Mouse (Mus musculus) hindbrain, embryonic 12.5 days (tissue): ENCODE data around the gene Neu2. TPM values are rescaled to one million over a fixed set of nuclear protein-coding genes. Genes with fewer than 3 reads are reported as not detected.

ENCODE experiments used
- ATAC-seq: fragments of 200-750 bp; cut with Nextera tagmentation; 2 replicates; pipeline ENCODE4 v1.8.0; 2017; ENCODE audit warnings: moderate TSS enrichment; ENCODE audit not compliant: low FRiP score
- H3K27ac ChIP-seq: fragments of 300-500 bp; sonication (generic); 2 replicates; pipeline ENCODE4 v1.5.1; 2016; ENCODE audit warnings: mild to moderate bottlenecking
- H3K27me3 ChIP-seq: fragments of 300-500 bp; sonication (generic); 2 replicates; pipeline ENCODE4 v1.6.1; 2016; ENCODE audit warnings: mild to moderate bottlenecking
- H3K36me3 ChIP-seq: fragments of 300-500 bp; sonication (generic); 2 replicates; pipeline ENCODE4 v1.6.1; 2016; ENCODE audit warnings: mild to moderate bottlenecking
- H3K4me1 ChIP-seq: fragments of 300-500 bp; sonication (generic); 2 replicates; pipeline ENCODE4 v1.6.1; 2016
- H3K4me2 ChIP-seq: fragments of 300-500 bp; sonication (generic); replicated peaks from 2 replicates; pipeline ENCODE4 v1.6.1; 2016; ENCODE audit warnings: mild to moderate bottlenecking
- H3K4me3 ChIP-seq: fragments of 300-500 bp; sonication (generic); 2 replicates; pipeline ENCODE4 v1.5.1; 2016; ENCODE audit warnings: mild to moderate bottlenecking
- H3K9ac ChIP-seq: fragments of 300-500 bp; sonication (generic); 2 replicates; pipeline ENCODE4 v1.6.1; 2016; ENCODE audit warnings: mild to moderate bottlenecking, moderate library complexity
- H3K9me3 ChIP-seq: fragments of 300-500 bp; sonication (generic); replicated peaks from 2 replicates; pipeline ENCODE4 v1.6.1; 2016; ENCODE audit warnings: mild to moderate bottlenecking
- WGBS: fragments of 180-500 bp; shearing (Covaris S2); methylation state at CpG from one replicate; pipeline ENCODE4 v1.1.7; 2016; 5-methylcytosine and 5-hydroxymethylcytosine counted together
- polyA plus RNA-seq: library from polyadenylated mRNA; unstranded; fragments of >200 nt; fragmentation: Nextera tagmentation; extraction: Ambion mirVana; gene quantifications from 2 replicates; pipeline ENCODE4 v1.2.1, GENCODE M21; 2016

Gene Neu2
- polyA plus RNA-seq, 1 experiment from 2014 or later = not detected

DNA sequence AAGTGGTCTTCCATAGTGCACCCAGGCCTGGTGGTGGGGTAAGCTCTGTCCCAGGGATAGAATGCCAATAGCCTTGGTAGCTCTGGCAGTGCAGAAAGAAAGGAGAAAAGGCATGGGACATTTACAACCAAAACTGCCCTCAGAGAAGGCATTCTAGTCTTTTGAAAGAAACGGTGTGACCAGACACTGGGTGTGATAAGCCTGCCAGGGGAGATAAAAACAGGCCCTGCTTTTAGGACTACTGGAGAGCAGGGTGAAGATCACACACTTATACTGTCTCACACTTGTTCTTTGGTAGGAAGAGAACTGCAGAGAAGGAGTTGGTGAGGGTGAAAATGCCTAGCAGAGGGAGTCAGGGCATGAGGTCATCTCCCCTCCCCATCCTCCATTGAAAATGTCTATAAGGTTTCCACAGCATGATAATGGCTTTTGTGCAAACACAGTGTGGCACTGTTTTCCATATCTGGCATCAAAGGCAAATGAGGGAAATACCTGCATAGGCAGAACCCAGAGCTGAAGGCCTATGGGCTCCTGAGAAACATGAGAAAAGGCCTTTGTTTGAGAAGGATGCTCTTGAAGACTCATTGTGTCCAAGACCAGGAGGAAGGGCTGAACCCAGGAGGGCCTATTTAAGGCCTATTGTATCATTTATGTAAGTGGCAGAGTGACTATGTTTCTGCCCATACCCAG lies 114.4 kb downstream of the Neu2 start:
- Histone ChIP-seq H3K36me3 (no peaks in the 10 kb centered on the region), H3K27me3 (no peaks in the 10 kb centered on the region), H3K27ac (no peak overlapping the region), H3K9me3 (no peaks in the 10 kb centered on the region), H3K4me3 (no peak overlapping the region), H3K4me2 (no peak overlapping the region), H3K4me1 (no peaks in the 10 kb centered on the region; the same call in 1 of the 2 replicates), H3K9ac (no peak overlapping the region)
- no peak for ATAC-seq
- WGBS = 70% methylated on average over 1 of the region's 1 CpGs

DNA sequence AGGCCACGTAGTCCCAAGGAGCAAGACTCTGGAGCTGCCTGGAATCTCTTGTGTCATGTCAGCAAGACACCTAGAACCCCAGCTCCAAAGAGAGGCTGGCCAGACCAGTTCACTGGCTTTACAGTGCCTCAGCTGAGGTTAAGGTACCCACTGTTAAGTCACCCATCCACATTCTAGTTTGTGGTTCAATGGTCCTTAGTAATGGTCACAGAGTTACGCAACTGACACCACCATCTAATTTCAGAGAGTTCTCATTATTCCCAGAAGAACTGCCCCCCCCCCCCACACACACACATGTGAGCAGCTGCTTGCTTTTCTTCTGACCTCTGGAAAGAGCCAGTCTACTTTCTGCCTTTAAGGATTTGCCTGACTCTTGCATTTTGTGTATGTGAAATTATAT lies 115.1 kb downstream of the Neu2 start:
- Histone ChIP-seq H3K4me3 (no peak overlapping the region), H3K27me3 (no peaks in the 10 kb centered on the region), H3K9me3 (no peaks in the 10 kb centered on the region), H3K9ac (no peak overlapping the region), H3K27ac (no peak overlapping the region), H3K36me3 (no peaks in the 10 kb centered on the region), H3K4me1 (no peaks in the 10 kb centered on the region; the same call in 1 of the 2 replicates), H3K4me2 (no peak overlapping the region)
- WGBS = 89% methylated on average over 2 of the region's 2 CpGs
- ATAC-seq = no peak

DNA sequence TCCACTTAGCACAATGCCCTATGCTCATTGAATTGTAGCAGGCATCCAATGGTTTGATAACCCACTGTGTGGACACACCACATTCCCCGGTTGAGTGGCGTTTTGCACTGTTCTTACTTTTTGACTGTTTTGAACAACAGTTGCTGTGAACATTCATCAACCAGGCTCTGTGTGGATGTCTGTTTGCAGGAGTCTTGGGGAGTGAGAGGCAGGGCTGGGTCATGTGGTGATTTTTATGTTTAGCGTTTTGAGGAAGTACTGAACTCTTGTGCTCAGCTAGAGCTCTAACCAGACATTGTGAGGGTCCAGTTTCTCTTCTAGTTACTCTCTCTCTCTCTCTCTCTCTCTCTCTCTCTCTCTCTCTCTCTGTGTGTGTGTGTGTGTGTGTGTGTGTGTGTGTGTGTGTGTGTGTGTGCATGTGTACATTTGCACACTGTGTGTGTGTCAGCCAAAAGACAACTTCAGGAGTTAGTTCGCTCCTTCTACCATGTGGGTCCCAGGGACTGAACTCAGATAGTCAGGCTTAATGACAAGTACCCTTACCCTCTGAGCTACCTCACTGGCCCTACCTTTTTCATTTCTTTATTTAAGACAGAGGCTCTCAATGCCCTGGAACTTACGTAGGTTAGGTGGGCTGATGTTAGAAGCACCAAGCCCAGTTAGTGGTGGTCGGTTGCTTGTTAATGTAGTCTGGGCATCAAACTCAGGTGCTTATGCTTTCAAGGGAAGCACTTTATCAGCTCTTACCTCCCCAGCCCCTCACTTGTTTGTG lies 115.8 kb downstream of the Neu2 start:
- Histone ChIP-seq H3K9ac (no peak overlapping the region), H3K4me3 (no peak overlapping the region), H3K9me3 (no peaks in the 10 kb centered on the region), H3K4me2 (no peak overlapping the region), H3K36me3 (no peaks in the 10 kb centered on the region), H3K27ac (no peak overlapping the region), H3K27me3 (no peaks in the 10 kb centered on the region), H3K4me1 (no peaks in the 10 kb centered on the region; the same call in 1 of the 2 replicates)
- ATAC-seq = no peak
- WGBS = 84% methylated on average over 6 of the region's 6 CpGs

DNA sequence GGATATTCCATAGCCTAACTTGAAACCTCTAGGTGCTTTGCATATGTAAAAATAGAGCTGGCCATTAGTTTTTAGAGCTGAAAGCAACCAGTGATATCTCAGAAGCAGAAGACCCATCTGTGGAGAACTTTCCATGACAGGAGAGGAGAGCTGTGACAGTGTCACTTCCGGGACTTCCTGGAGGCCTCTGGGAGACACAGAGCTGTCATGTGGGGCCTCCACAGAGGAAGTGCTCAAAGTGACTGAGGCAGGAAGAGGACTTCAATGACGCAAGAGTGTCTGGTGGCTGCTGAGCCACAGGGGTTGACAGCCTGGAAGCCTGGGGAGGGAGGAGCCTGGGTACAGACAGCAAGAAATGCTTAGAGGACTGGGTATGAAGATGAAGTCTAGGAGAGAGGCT lies 116.7 kb downstream of the Neu2 start:
- H3K9ac ChIP-seq = no peak overlapping the region
- no peak overlapping the region for H3K4me3 ChIP-seq
- H3K9me3 ChIP-seq = no peaks in the 10 kb centered on the region
- H3K4me1 ChIP-seq = no peaks in the 10 kb centered on the region; the same call in 1 of the 2 replicates
- H3K27ac ChIP-seq = no peak overlapping the region
- H3K36me3 ChIP-seq = no peaks in the 10 kb centered on the region
- no peak for ATAC-seq
- no peaks in the 10 kb centered on the region for H3K27me3 ChIP-seq
- 63% methylated on average over 2 of the region's 2 CpGs for WGBS
- no peak overlapping the region for H3K4me2 ChIP-seq

DNA sequence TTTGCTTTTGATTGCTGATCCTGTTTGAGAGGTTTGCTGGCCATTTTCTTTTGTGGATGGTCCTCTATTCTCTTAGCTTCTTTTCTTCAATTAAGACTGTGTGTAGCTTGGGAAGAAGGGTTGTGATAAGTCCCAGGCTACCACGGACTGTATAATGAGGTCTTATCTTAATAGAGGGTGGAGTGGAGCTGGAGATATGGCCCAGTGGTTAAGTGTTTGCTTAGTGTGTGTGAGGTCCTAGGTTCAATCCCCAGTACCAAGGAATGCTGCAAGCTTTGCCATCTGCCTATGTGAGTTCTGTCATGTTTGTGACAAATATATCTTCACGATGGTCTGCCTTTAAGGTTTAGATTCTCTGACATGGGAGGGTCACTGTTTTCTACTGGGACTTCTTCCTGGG lies 118.4 kb downstream of the Neu2 start:
- ATAC-seq = no peak
- no peak overlapping the region for H3K9ac ChIP-seq
- 72% methylated on average over 2 of the region's 2 CpGs for WGBS
- H3K27ac ChIP-seq = no peak overlapping the region
- H3K36me3 ChIP-seq = no peaks in the 10 kb centered on the region
- no peaks in the 10 kb centered on the region for H3K27me3 ChIP-seq
- no peaks in the 10 kb centered on the region for H3K9me3 ChIP-seq
- no peak overlapping the region for H3K4me3 ChIP-seq
- no peaks in the 10 kb centered on the region for H3K4me1 ChIP-seq
- no peak overlapping the region for H3K4me2 ChIP-seq

DNA sequence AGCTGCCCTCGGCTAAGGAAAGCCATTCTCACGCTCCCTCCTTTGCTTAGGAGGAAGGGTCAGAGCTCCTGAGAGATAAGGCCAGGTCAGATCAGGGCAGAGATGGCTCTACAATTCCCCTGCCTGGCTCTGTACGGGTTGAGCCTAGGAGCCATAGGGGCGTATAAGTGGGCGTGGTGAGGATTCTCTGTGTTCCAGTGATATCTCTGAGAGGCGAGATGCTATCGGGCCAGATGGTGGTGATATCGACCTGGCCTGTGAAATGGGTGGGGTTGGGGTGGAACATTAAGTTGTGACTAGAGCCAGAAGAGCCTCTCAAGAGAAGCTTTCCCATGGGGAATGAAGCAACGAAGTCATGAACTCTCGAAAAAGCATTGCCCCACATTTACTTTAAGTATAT lies 121.9 kb downstream of the Neu2 start:
- Histone ChIP-seq H3K27me3 (no peaks in the 10 kb centered on the region; the same call in 1 of the 2 replicates), H3K9me3 (no peaks in the 10 kb centered on the region), H3K4me1 (0 out of 2 replicates have a peak, but pooled peaks cover 1% of the 10 kb centered on the region), H3K36me3 (no peaks in the 10 kb centered on the region), H3K4me3 (no peak overlapping the region), H3K4me2 (no peak overlapping the region), H3K27ac (no peak overlapping the region), H3K9ac (no peak overlapping the region)
- ATAC-seq = no peak
- WGBS = 82% methylated on average over 10 of the region's 10 CpGs

DNA sequence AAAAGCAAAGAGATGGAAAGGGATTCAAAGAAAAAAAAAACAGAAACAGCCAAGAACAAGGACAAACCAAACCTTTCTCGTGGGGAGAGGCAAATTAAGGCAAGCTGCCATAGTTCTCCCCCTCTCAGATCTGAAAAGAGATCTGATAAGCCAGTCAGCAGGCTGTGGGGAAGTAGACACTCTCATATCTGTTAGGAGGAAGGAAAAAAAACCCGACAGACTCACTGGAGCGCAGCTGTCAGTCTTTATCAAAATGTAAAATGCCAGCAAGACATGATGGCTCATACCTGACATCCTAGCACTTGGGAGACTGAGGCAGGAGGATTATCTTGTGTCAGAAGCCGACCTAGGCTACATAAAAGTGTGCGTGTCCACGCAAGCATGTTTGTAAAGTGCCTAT lies 122.5 kb downstream of the Neu2 start:
- WGBS = 78% methylated on average over 6 of the region's 6 CpGs
- Histone ChIP-seq H3K4me1 (0 out of 2 replicates have a peak, but pooled peaks cover 4% of the 10 kb centered on the region), H3K9me3 (no peaks in the 10 kb centered on the region)

DNA sequence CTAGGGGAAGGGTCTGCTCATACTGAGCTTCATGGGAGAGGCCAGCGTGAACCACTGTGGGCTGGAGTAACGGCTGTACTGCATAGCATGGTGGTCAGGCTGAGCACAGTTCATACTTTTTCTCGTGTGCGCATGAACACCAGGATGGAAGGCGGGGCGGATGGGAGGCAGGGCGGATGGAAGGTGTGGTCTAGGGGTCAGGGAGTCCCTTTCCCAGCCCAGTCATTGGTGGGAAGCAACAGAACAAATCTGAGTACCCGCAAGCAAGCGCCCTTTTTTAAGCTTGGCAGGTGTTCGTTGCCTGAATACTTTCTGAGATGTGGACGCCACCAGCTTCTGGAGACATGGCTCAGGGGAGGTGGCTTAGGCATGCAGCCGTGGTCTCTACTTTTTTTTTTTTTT lies 127.0 kb downstream of the Neu2 start:
- Histone ChIP-seq H3K4me2 (no peak overlapping the region), H3K9me3 (no peaks in the 10 kb centered on the region), H3K9ac (no peak overlapping the region), H3K36me3 (no peaks in the 10 kb centered on the region), H3K4me3 (no peak overlapping the region), H3K4me1 (0 out of 2 replicates have a peak, but pooled peaks cover 4% of the 10 kb centered on the region), H3K27me3 (no peaks in the 10 kb centered on the region; the same call in 1 of the 2 replicates), H3K27ac (no peak overlapping the region)
- no peak for ATAC-seq
- 80% methylated on average over 12 of the region's 12 CpGs for WGBS

More for the DNA sequence above, 122.5 kb downstream of the Neu2 start:
- no peak for ATAC-seq
- Histone ChIP-seq H3K9ac (no peak overlapping the region), H3K4me2 (no peak overlapping the region), H3K27ac (no peak overlapping the region), H3K4me3 (no peak overlapping the region), H3K36me3 (no peaks in the 10 kb centered on the region), H3K27me3 (no peaks in the 10 kb centered on the region; the same call in 1 of the 2 replicates)

DNA sequence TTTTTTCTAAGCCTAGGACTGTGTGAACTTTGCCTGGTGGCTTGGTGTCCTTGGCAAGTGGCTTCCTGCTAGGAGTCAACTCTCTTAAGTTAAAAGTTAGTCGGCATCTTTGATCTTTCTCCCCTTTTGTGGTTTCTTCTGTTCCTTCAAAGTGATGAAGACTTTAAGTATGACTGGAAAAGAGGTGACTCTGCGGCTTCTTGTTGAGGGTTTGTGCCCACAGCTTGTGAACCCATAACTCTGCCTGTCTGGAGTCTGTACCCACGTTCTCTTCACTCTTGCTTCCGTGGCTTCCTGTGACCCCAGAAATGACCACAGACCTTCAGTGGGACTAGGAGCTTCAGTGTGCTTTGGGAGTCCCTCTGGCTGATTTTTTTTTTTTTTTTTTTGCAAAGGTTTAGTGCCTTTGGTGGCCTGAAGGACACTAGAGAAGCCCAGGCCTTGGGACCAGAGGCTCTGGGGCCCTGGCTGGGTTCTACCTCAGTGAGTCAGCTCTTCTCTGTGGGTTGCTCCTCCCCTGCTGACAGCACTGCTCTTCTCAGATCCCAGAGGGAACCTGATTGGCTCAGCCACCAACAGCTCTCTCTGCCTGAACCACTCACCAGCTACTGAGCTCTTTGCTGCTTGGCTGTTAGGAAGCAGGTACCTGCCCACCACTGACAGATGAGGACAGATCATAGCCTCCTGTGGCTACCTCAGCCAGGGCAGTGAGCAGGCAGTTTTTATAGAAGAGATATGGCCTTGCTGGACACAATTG lies 127.6 kb downstream of the Neu2 start:
- peak; percentile 40; the same call in 1 of the 2 replicates for ATAC-seq
- no peak overlapping the region for H3K27ac ChIP-seq
- 87% methylated on average over 4 of the region's 4 CpGs for WGBS
- H3K9ac ChIP-seq = no peak overlapping the region
- H3K9me3 ChIP-seq = no peaks in the 10 kb centered on the region
- no peak overlapping the region for H3K4me2 ChIP-seq
- H3K4me3 ChIP-seq = no peak overlapping the region
- no peaks in the 10 kb centered on the region for H3K36me3 ChIP-seq
- H3K4me1 ChIP-seq = 0 out of 2 replicates have a peak, but pooled peaks cover 4% of the 10 kb centered on the region
- H3K27me3 ChIP-seq = no peaks in the 10 kb centered on the region; the same call in 1 of the 2 replicates

DNA sequence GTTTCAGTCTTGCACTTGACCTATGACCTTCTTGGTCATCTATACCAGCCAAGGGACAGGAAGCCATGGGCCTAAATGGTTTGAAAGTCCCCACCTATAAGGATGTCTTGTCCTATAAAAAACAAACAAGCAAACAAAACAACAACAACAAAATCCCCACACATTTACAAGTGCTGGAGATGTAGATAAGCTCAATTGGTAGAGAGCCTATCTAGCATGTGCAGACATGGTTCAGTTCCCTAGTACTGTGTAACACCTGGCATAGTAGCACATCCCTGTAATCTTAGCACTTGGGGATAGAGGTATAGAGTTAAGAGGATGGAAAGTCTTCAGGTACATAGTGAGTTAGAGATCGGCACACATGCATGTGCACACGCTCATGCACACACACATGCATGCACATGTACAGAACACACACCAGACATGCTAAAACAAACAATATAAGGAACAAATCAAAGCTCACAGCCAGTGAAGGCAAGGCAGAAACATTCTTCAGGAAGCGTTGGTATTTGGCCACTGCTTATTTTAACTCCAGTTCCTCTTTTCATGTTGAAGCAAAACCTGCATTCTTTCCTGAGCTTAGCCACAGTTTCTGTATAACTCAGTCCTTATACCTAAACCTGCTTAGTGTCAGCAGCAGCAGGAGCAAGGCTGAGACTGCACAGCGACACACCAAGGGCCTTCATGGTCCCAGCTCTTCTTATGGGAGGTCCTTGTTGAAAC lies 128.3 kb downstream of the Neu2 start:
- H3K4me3 ChIP-seq = no peak overlapping the region
- 0 out of 2 replicates have a peak, but pooled peaks cover 4% of the 10 kb centered on the region for H3K4me1 ChIP-seq
- H3K27ac ChIP-seq = no peak overlapping the region
- H3K9ac ChIP-seq = no peak overlapping the region
- H3K9me3 ChIP-seq = no peaks in the 10 kb centered on the region
- 91% methylated on average over 4 of the region's 4 CpGs for WGBS
- no peak overlapping the region for H3K4me2 ChIP-seq
- ATAC-seq = no peak
- H3K36me3 ChIP-seq = no peaks in the 10 kb centered on the region
- H3K27me3 ChIP-seq = no peaks in the 10 kb centered on the region; the same call in 1 of the 2 replicates

DNA sequence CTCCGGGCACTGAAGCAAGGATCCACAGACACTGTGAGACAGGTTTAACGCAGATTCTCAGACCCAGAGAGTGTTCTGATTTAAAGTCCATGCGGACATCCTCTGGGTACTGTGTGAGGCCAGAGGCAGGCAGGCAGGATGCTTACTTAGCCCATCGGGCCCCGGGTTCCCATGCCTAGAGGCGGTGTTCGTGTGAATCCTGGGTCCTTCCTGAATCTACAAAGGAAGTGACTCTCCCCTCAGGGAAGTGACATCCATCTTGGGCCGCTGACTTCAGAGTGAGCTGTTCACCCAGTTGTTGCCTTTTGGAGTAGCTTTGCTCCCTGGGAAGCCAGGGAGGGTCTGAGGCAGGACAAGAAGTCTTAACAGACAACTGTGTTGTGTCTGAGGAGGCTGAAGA lies 130.0 kb downstream of the Neu2 start:
- no peak for ATAC-seq
- WGBS = 89% methylated on average over 8 of the region's 8 CpGs
- H3K9me3 ChIP-seq = no peaks in the 10 kb centered on the region
- H3K4me2 ChIP-seq = no peak overlapping the region
- no peaks in the 10 kb centered on the region; the same call in 1 of the 2 replicates for H3K27me3 ChIP-seq
- H3K4me1 ChIP-seq = 0 out of 2 replicates have a peak, but pooled peaks cover 4% of the 10 kb centered on the region
- H3K9ac ChIP-seq = no peak overlapping the region
- H3K4me3 ChIP-seq = no peak overlapping the region
- H3K27ac ChIP-seq = no peak overlapping the region
- no peaks in the 10 kb centered on the region for H3K36me3 ChIP-seq
